Mouse (Mus musculus): Measurements from ENCODE around the gene Cdh22.
A peak's percentile ranks its signal among the peaks of the same experiment; 100 is the strongest.

Gene Cdh22

DNA sequence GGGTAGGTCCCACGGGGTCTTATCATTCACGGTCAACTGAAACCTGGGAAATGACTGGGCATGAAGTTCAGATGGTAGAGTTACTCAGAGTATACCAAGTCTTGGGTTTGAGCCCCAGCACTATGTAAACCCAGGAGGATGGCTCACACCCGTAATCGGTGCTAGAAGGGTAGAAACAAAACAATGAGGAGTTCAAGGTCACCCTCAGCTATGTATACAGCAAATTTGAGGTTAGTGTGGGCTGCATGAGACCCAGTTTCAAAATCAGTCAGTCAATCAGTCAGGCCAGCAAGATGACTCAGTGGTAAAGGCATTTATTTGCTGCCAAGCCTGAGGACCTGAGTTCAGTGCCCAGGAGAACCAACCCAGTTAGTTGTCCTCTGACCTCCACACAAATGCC is 27.6 kb downstream of the Cdh22 start:
- DNase-seq (ENCODE audit: low spot score), result no peak

DNA sequence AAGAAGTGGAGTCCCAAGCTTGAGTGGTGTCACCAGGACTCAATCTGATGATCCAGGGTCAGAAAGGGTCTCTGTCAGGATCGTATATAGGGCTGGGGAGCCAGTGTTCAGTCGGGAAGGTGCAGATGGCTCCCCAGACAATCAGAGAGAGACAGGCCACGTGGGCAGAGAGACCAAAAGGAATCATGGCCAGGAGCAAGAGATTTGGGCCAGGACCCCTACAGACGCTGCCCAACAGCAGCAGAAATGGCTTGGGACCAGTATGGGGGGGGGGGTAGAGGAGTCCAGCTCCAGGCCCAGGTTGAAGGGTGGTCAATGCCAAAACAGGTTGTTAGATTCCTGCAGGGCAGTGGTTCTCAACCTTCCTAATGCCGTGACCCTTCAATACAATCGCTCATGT is 29.2 kb downstream of the Cdh22 start:
- no peak for DNase-seq (ENCODE audit: low spot score)

DNA sequence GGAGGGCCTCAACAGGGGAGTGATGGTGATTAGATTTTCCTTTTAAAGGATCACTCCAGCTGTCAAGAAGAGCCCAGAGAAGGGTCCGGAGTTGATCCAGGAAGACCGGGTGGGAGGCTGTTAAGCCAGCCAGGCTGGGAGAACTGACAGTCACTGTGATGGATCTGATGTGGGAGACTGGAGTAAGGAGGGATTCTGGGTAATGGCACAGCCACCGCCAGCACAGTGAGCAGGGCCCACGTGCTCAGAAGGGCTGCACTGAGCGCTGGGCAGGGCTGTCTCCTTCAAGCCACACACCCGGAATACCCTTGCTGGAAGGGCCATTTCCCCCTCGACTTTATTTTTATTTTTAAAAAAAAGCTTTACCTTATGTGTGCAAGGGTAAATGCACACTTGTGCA is 29.7 kb downstream of the Cdh22 start:
- DNase-seq (ENCODE audit: low spot score), result no peak

DNA sequence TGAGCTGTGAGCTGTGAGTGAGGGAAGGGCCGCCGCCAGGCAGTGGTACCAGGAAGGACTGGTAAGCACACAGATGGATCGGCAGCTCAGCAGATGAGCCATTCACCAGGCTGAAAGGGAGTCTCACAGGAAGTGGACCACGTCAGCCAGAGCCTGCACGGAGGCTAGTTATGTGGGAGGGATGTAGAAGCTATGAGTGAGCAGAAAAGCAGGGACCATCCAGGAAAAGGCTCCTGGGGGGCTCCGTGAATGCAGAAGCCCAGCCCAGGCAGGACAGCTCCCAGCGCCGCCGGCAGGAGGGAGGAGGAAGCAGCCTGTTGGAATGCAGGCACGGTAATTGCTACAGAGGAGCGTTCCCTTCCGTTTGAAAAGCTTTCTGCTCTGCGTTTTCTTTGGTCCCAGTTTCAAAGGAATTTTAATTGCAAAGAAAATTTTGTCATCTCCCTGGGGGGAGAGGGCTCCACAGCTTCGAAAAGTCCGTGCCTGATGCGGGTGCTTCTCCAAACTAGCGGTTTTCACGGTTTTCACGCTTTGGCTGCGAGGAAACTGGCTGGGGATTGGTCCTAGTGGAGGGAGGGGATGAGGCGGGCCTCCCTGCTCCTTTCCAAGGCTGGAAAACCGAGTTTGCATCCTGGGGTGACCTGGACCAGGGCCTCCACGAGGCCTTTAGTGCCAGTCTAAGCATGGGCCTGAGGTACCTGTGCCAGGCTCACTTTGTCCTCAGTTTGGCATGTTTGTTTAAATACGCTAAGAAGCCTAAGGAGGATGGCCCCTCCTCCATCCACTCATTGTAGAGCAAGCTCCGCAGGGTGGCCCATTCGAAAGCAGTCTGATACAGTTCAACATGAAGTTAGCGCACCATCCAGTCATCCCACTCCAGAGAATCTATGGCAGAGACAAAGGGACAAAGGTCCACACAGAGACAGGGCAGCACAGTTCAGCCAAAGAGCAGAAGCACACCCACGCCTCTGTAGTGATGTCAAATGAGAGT is 32.6 kb downstream of the Cdh22 start:
- no peak for DNase-seq (ENCODE audit: low spot score)

DNA sequence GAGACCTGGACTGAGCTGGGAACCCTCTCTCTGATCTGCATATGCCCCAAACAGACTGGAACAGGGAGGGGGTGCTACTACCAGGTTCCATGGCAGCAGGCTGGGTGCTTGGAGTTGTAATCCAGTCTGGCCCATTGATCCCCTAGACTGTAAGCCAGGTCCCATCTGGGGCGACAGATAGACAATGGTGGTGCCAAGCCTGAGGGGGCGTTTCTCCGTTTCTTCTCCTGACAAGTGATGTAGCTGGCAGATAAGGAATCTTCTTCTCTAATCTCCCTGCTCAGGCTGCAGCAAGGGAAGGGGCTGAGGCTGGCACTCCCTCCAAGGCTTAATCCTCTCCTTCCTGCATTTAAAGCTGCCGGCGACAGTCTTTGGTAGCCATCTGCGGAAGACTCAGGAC is 37.1 kb downstream of the Cdh22 start:
- no peak for DNase-seq (ENCODE audit: low spot score)

DNA sequence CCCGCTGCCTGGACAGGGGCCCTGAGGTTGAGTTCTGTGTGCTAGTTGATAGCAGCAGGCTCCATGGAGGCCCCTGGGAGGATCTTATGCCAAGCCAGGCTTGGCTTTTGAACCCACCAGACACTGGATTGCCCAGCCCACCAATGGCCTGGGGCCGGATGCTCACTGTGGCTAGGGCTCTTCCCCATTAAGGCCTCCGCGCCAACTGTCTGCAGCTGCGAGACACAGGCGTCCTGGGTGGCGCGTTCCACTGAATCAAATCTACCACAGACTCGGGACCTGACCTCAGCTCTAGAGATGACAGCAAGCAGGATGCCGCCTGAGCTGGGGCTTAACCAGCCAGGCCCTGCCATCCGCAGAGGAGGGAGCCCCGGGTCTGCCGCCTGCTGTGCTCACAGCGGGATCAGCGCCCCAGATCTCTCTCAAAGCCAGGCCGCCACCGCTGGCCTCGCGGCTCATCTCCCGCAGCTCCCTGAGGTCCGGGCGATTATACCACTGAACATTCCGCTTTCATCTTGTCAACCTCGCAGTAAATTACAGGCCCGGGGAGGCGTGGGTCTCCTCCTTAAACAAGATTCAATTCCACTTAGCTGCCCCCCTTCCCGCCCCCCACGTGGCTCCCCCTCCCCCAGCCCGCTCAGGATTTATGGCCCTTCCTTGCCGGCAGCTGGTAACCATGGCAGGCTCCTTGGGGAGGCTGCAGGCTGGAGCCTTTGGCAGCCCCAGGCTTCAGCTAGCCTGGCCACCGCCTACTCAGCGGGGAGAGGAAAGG is 39.1 kb downstream of the Cdh22 start:
- no peak for DNase-seq (ENCODE audit: low spot score)

DNA sequence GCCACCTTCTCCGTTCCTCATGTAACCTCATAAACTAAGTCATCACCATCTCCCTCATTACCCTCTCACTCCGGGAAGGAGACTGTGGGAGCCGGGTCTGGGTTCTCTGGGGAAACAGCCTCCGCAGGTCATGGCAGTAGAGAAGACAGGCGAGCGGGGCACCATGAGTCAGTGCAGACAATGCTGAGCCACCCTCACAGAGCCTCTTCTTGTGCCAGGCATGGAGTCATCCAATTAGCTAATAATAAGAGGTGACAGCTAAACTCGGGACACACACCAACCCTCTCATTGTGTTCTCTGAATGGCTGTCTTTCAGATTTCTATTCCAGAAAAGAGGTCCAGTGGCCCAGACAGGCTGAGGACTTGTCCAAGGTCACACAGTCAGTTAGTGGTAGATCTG is 43.2 kb downstream of the Cdh22 start:
- no peak for DNase-seq (ENCODE audit: low spot score)

DNA sequence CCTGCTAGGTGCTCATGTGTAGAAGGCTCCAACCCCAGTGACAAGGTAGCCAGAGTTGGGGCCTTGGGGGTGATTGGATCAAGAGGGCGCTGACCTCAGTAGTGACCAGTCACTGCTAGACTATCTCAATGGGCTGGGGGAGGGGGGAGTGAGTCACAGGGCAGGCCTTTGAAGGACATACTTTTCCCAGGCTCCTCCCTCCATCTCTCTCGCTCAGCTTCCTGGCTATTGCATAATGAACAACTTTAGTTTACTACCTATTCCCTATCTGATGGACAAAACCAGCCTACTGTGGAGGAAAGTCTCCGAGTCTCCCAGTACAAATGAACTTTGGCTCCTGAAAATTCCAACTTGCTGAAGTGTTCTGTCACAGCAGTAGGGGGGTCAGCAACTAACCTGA is 45.1 kb downstream of the Cdh22 start:
- no peak for DNase-seq (ENCODE audit: low spot score)

DNA sequence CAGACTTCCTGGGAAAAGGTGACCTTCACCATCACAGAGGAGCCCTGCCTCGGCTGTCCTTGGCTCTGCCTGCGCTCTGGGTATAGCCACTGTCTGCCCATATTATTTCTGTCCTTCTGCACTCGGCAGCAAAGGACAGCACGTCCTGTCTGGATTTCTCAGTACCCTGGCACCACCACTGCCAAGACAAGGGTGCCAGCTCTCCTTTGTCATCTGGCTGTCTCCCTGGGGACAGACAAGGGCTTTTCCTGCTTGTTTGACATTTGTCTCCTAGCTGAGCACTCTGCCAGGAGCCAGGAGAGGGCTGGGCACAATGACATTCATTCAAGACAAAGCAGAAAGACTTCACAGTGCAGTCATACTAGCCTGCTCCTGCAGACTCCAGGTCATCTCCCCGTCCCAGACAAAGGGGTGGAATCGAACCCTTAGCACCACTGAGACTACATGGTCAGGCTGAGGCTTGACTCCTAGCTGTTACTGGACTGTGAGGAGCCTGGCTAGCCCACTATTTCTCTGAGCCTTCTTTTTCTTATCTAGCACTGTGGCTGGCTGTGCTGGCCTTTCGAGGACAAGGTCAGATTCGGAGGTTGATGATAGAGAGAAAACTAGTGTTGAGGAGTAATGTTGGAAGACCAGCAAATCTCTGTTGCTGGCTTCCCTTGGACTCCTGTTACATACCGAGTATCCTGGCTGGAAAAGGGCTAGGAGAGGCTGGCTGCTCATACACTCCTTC is 46.8 kb downstream of the Cdh22 start:
- no peak for DNase-seq (ENCODE audit: low spot score)

DNA sequence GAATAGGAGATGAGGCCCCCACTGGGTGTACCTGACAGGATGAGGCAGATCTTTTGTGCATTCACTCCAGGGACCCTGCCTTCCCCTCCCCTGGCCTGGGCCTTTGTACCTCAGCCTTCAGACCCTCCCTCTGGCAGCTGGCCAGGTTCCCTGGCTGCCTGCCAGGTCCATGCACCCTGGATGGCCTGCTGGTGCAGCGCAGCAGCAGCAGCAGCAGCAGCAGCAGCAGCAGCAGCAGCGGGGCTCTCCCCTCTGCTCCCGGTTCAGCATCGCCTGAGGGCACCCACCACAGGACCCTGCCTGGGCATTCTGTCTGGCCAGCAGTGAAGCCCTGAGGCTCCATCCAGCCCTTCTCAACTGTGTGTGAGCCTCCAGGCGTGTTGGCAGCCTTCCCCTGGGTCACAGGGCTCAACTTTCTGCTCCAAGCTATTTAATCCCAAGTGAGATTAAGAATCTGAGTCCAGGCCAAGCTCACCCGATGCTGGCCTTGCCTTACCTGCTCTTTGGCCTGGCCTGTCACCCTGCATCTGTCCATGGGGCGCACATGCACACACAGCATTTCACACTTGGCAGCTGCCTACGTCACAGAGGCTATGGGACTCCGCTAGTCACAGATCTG is 50.5 kb downstream of the Cdh22 start:
- DNase-seq (ENCODE audit: low spot score), result no peak

DNA sequence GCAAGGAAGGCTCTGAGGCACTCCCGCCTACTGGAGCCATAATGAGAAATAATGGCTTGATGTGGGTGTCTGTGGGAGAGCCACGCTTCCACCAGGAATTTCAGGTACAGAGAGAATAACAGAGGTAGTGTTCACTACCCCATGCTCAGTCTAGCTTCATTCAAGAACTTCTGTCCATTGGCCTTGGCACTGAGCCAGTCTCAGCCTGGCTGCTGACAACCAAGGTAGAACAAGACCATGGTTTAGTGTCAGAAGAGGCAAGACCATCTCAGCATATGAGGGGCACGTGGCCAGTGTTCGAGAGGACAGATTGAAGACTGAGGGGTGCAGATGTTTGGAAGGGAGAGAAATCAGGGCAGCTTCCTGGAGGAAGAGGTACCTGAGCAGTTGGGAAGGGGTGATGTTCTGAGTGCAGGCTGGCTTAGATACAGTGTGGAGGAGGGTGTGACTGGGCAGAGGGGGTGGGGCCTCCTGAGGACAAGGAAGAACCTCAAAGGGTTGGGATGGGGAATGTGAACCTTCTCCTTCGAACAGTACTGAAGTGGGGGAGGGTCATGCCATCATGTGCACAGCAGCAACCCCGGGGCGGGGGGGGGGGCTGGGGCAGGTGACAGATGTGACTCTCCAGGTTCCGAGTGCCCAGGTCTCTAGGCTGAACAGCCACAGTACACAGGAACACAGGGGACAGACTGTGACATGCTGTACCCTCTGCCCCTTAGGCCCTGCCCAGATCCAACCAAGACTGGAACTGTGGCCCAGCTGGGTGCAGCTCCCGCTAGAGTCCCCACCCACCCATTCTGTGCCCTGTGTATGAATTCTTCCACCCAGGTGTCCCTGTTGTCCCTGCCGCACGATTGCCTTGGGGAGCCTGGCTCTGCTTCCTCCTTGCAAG is 52.3 kb downstream of the Cdh22 start:
- no peak for DNase-seq (ENCODE audit: low spot score)

DNA sequence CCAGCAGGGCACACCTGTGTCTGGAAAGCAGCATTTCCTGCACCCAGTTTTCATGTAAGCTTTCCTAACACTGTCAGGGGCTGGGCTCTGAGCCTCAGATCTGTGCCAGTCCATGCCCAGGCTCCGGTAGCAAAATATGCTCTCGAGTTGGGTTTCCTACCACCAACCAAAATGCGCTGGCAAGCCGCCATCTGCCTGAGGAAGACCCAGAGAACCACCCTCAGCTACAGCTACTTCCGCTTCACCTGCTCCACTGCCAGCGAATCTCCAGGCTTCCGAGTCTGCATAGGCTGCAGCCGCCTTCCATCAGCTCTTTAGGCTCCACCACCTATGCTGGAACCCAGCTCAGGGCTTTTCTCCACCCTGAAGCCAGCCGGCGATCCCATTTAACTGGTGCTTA is 55.4 kb downstream of the Cdh22 start:
- no peak for DNase-seq (ENCODE audit: low spot score)

DNA sequence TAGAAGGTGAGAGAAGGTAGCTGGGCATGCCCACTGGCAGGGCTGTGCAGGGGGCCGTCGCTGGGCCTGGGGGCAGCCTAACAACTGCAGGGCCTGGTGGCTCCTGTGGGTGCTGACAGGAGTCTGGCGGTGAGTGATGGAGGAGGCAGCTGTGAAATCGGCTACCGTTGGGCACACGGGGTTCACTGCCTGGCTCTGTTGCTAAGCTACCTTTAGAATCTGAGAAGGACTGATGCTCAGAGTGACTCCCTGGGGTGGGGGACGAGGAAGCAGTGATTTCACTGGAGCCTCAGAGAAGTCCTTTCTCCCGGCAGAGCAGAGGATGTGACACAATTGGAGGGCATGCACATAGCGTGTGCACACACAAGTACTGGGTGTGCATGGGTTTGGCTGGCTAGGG is 57.7 kb downstream of the Cdh22 start:
- no peak for DNase-seq (ENCODE audit: low spot score)

DNA sequence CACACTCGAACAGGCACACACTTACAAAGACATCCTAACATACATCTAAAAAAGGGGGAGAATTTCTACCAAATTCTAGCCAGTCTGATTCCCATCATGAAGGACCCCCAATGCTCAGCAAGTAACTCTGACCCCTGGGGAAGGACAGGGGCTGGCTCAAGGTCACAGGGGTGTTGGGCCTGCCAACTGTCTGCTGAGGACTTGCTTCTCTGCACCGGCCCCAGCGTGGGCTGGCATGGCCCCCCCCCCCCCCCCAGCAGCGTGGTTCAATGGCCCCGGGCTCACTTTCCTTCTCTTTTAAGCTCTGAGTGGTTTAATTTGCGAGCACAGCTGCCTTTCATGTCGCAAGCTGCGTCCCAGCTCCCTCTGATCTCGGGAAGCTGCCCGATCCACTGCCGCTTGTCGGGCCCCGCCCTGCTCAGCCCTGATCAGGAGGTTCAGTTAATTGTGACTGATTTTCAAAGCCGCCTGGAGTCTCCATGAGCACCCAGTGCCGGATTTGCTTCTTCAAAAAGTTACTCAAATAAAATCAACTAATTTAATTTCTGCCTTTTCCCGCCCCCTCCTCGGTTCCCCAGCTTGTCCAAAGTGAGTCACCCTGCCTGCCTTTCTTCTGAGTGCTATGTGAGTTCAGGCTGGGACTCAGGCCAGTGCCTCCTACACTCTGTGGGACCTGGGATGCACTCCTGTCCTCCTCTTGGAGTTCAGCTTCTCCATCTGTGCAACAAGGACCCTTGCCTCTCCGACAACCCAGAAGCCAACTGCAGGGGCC is 67.8 kb downstream of the Cdh22 start:
- no peak for DNase-seq (ENCODE audit: low spot score)

DNA sequence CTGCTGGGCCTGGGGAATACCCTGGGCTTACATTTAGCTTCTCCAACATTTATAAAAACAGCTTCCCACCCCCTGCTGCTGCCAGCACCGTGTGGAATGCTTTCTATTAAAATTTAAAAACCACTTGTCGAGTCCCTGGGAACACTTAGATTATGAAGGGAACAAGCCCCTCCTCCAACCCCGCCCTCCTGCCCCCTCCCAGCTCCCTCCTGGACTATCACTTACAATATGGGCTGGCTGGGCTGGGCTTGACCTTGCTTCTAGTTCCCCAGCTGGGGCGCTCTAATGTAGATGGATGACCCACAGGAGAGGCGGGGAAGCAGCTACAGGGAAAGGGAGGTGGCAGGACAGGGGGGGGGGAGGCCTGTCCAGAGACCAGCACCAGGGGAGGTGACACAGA is 72.4 kb downstream of the Cdh22 start:
- no peak for DNase-seq (ENCODE audit: low spot score)

DNA sequence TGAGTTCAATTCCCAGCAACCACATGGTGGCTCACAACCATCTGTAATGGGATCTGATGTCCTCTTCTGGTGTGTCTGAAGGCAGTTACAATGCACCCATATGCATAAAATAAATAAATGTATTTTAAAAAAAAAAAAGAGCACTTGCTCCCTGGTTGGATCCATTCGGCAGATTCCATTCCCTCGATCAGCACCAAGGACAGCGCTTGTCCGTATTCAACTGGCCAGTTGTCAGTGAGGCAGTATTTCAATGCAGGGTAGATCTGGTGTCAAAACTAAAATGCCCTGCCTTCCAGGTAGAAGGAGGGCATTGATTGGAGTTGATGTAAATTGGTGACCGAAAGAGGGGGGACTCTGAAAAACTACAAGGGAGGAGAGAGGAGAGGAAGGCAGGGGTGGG is 74.2 kb downstream of the Cdh22 start:
- peak; percentile 32 for DNase-seq (ENCODE audit: low spot score)

DNA sequence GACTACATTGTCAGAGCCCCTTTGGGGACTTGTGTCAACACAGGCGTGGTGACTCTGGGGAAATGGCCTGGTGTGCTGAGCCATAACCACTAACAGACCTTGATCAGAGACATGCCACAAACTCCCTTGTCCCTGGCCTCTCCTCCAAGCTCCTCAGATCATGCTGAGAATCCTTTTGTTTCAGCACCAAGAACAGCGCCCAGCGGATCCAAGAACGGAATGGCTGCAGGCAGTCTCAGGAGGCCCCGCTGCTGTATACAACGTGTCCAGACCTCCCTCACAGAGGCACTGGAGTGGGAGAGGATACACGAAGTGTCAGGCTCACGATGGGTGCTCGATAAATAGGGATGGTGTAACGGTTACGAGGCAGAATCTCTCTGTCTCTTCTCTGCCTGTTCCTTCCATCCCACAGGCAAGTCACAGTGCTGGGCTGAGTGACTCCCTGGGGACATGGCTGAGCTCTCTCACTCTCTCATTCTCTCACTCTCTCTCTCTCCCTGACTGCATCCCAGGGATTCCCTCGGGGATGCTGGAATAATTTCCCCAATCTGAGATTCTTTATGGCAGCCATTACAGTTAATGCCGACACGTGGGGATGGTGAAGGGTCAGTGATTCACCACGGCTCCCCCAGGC is 75.5 kb downstream of the Cdh22 start:
- peak; percentile 63 for DNase-seq (ENCODE audit: low spot score)

DNA sequence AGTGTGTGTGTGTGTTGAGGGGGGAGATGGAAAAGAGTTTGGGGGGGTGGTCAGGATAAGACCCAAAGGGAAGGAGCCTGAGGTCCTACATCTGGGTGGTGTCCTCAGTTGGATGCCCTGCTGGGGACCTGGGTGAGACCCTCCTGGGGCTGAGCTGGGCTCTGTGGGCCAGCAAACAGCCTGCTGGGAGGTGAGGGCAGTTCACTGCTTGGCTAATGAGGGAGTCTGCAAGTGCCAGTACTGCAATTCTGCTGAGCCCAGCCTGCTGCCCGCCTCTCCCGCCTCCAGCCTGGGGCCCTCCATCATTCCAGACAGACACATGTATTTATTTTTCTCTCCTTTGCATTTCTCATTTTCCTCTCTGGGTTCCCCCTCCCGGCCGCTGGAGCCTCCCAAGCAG is 76.3 kb downstream of the Cdh22 start:
- DNase-seq (ENCODE audit: low spot score), result no peak

DNA sequence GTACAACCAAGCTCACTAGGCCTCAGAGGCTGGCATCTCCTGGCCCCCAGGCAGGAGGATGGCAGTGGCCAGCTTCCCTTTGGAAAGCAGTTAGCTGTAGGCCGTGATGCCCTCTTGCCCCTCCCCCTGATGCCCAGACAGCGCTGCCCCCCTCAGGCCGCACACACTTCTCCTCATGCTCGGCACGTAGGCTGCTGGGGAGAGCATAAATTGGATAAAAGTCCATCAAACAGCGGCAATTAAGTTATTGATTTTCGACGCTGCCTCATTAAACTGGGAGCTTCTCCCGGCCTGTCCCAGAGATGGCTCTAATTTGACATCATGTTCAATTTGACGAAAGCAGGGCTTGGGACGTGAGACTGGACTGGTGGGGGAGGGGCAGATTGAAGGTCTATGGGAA is 76.8 kb downstream of the Cdh22 start:
- DNase-seq (ENCODE audit: low spot score), result no peak

DNA sequence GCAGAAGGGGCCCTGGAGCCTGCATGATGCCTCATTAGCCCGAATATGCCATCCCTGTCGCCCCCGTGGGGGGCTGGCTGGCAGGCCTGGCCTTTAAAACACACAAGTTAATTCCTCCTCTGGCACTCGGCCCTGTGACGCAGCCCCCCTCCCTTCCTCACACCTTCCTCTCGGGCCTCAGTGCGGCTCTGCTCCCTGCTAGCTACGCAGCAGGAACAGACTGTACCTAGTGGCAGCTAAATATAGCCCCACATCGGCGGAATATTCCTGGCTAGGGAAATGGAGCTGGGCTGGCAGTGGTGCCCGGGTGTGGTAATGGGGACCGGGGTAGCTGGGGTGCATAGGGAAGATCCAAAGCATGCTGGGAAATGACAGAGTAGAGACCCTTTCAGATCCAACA is 81.6 kb downstream of the Cdh22 start:
- DNase-seq (ENCODE audit: low spot score), result no peak

Data from testis, postnatal 14 days (tissue).